Mouse (Mus musculus) bone marrow macrophage, adult 2 months (primary cell): ENCODE measurements around the gene Mast3. TPM values are rescaled to one million over a fixed set of nuclear protein-coding genes. Genes with fewer than 3 reads are reported as not detected.

Experiments used
- H3K27ac ChIP-seq: 2 replicates; pipeline ENCODE4 v1.5.1; 2012; ENCODE audit warnings: low read depth, low read length; ENCODE audit not compliant: insufficient read depth
- H3K4me1 ChIP-seq: 2 replicates; pipeline ENCODE4 v1.6.1; 2012; ENCODE audit warnings: low read length; ENCODE audit not compliant: control insufficient read depth, insufficient read depth
- H3K4me3 ChIP-seq: 2 replicates; pipeline ENCODE4 v1.5.1; 2012; ENCODE audit warnings: mild to moderate bottlenecking, low read length, moderate library complexity; ENCODE audit not compliant: insufficient read depth
- CTCF ChIP-seq: IDR thresholded peaks from 2 replicates; pipeline ENCODE4 v1.5.1; 2012; ENCODE audit warnings: low read depth, mild to moderate bottlenecking, low read length, moderate library complexity
- POLR2A ChIP-seq: IDR thresholded peaks from 2 replicates; pipeline ENCODE4 v1.6.1; 2012; ENCODE audit warnings: mild to moderate bottlenecking, low read depth, low read length, borderline replicate concordance
- polyA plus RNA-seq: library from polyadenylated mRNA; stranded (reverse); fragments of >200 nt; gene quantifications from 2 replicates; pipeline ENCODE4 v1.2.4, GENCODE M21; 2012; ENCODE audit not compliant: missing spikeins, insufficient read depth, insufficient read length

Gene Mast3
- polyA plus RNA-seq, 1 experiment, result 59.6 TPM

GRCm38 (mm10) chr8:70843941-70844340 is 39.1 kb upstream of the Mast3 start:
- H3K27ac ChIP-seq, result no peak overlapping the region
- H3K4me3 ChIP-seq, result no peak overlapping the region
- H3K4me1 ChIP-seq, result peaks cover 10% of the 10 kb centered on the region
- TF ChIP-seq POLR2A, result no peak
- TF ChIP-seq CTCF, result no peak

DNA sequence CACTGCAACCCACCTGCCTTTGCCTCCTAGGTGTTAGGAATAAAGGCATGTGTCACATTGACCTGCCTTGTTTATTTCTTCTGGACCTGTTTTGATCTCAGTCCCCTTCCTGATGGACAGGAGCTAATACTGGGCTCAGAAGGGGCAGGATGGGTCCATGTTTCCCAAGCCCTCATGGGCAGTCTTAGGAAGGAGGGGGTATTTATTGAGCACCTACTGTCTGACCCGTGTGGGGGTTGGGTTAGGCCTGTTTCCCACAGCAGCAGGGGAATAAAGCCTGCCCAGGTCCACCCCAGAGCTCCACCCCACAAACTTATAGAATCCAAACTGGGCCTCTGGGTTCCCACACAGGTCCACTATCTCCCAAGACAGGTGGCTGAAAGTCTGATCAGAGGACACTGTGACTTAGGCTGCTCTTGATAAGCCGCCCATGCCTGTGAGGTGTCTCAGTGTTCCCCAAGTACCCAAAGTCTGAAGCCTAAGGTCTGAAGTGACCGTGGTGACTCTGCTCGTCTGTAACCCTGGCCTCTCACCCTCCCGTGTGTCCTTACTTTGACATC is 38.4 kb upstream of the Mast3 start:
- H3K4me1 ChIP-seq, result peaks cover 10% of the 10 kb centered on the region
- no peak for TF ChIP-seq POLR2A
- TF ChIP-seq CTCF, result no peak
- no peak overlapping the region for H3K4me3 ChIP-seq
- H3K27ac ChIP-seq, result no peak overlapping the region

- no peak overlapping the region for H3K27ac ChIP-seq
- H3K4me1 ChIP-seq, result peaks cover 10% of the 10 kb centered on the region
- TF ChIP-seq CTCF (no peak), POLR2A (no peak)
- H3K4me3 ChIP-seq, result no peak overlapping the region
Measured at GRCm38 (mm10) chr8:70842484-70842883, 37.6 kb upstream of the Mast3 start.

DNA sequence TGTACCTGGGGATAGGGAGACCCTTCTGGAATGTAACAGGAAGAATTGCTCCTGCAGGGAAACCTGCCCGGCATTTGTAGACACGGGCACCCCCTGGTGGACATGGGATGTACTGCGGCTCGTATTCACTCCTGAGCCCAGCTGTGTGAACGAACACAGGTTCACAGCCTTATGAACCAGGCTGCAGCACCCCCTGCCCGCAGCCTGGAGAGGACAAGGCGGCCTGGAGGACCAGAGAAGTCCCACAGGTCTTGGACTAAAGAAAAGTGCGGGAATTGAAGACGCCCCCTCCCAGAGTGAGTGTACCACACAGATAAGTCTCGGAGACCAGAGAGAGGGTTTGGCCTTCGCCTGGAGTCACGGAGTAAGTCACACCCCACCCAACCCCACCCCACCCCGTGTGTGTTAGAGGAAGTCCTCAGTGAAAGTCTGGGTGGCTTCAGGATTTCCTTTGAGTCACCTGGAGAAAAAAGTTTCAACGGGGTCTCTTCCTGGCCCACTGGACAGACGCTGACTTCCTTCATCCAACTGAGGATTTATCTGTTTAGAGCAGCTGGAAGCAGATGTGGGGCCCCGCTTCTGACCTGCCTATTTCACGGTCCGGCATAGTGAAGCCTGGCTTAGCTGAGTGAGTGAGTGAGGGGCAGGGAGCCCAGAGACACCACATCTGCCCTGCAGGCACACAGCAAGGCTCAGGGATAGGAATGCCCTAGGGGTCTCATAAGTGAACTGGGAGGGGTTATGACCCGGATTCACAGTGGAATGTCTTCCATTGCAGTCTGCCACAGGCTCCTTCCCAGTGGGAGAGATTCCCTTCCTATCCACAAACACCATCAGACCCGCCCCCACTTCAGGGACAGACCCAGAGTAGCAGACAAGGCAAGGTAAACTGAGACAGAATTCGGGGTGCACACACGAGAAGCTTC is 36.6 kb upstream of the Mast3 start:
- Histone ChIP-seq H3K27ac (no peak overlapping the region), H3K4me3 (no peak overlapping the region), H3K4me1 (peaks cover 13% of the 10 kb centered on the region)
- TF ChIP-seq POLR2A (no peak), CTCF (peak; percentile 95)

DNA sequence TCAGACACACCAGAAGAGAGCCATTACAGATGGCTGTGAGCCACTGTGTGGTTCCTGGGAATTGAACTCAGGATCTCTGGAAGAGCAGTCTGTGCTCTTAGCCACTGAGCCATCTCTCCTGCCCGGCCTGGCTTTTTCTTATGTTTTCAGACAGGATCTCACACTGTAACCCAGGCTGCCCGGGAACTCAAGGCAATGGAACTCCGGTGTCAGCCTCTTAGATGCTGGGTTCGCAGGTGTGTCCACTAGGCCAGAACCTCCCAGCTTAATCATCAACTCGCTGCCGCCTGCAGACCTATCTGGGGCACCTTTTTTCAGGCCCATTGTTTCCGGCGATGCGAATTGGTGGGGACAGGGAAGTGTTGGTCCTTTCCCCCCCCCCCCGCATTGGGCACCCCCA is 35.7 kb upstream of the Mast3 start:
- Histone ChIP-seq H3K4me3 (no peak overlapping the region), H3K4me1 (peaks cover 13% of the 10 kb centered on the region), H3K27ac (peak overlapping the region; percentile 97)
- TF ChIP-seq CTCF (no peak), POLR2A (no peak)

DNA sequence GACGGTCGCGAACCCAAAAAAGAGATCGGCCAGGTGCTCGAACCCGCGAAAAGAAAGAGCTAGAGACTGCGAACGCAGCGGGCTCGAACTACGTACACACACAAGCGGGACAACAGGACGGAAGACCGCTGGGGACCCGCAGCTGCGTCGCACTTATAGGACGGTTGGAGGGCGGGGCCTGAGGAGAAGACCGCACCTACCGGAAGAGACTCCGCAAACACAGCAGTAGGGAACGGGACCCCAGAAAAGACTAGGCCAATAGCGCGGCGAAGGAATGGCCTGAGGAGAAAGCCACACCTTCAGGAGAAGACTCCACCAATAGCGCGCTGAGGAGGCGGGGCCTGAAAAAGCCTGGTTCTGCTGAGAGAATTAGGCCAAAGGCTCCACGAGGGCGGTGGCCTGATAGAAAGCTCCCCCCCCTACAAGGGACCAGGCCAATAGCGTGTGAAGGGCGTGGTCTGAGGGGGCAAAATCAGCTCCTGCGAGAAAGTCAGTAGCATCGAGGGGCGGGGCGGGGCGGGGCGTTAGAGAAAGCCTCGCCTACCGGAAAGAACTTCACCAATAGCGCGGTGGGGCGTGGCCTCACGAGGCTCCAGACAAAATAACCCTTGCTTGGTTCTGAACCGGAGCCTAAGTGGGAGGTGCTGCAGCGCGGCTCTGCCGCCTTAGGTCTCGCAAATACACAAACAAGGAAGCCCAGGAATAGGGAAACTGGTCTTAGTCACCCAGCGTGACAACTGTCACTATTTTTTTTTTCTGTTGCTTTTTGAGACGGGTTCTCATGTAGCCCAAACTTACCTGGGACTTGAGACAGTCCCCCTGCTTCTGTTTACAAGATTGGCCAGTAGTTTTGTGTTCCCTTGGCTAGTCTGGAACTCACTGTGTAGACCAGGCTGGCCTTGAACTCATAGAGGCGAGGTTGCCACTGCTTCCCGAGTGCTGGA is 34.8 kb upstream of the Mast3 start, which contains the start of gene Arrdc2:
Gene Arrdc2, minus strand, starts transcription at position 313 of the 944 bp plus-strand sequence.
- H3K4me1 ChIP-seq, result peaks cover 13% of the 10 kb centered on the region

DNA sequence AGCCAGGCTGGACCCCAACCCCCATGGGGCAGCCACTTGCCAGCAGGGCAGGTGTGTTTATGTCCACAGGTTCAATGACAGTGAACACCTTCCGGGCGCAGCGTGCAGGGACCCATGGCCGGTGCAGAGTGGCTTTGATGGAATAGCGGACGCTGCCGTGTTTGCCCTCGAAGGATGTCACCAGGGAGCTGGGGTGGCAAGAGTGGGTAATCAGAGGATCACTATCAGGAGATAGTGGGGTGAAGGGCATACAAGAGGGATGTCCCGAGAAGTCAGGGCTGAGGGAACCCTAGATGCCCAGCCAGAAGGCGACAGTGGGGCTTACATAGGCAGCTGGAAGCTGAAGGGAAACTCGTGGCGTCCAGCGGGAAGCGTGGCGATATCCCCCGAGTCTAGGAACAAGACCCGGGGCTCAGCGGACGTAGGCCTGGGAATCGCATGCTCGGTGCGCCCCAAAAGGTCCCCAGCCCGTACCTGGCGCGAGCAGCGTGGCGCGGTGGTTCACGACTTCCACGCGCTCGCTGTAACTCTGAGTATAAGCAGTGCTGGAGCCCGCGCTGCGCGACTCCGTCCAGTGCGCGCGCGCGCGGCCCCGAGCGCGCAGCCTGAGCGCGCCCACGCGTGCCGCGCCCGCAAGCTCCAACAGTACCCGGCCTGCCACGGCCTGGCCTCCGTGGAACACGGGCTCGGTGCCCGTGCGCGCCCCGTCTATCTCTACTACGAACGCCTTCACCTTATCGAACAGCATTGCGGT is 34.0 kb upstream of the Mast3 start:
- peak overlapping the region; percentile 72 for H3K4me3 ChIP-seq
- H3K4me1 ChIP-seq, result peaks cover 19% of the 10 kb centered on the region
- no peak for TF ChIP-seq CTCF
- TF ChIP-seq POLR2A, result no peak
- H3K27ac ChIP-seq, result peak overlapping the region; percentile 97

More for the DNA sequence above, 34.8 kb upstream of the Mast3 start, which contains the start of gene Arrdc2:
- peak; percentile 96; the same call in 1 of the 2 replicates for TF ChIP-seq POLR2A
- TF ChIP-seq CTCF, result no peak
- peak within 1 kb of the TSS; percentile 72 for H3K4me3 ChIP-seq
- H3K27ac ChIP-seq, result peak within 1 kb of the TSS; percentile 97

- H3K4me3 ChIP-seq, result no peak overlapping the region
- peaks cover 39% of the 10 kb centered on the region for H3K4me1 ChIP-seq
- TF ChIP-seq CTCF (no peak), POLR2A (no peak)
- no peak overlapping the region for H3K27ac ChIP-seq
Measured at GRCm38 (mm10) chr8:70836666-70837065, 31.8 kb upstream of the Mast3 start.
